ENCODE assay signal across 8 mouse cellular contexts in genomic region chr9:105642460-105643371, GRCm38 (mm10). TPM values are rescaled to one million over a fixed set of nuclear protein-coding genes. Genes with fewer than 3 reads are reported as not detected.
DNase-seq lines count a peak whose midpoint lies in the region; ATAC-seq and TF ChIP-seq lines count a peak whose summit lies in the region.

Gene Pik3r4 (plus strand): TSS chr9:105642978.

- ATAC-seq in Patski: peak; percentile 96
- ATAC-seq in hindbrain, embryonic 13.5 days (ENCODE audit: low FRiP score): peak; percentile 95

- peak within 1 kb of the TSS; percentile 79 for H3K27ac ChIP-seq in hindbrain, embryonic 13.5 days

- H3K9me3 ChIP-seq in hindbrain, embryonic 13.5 days: no peaks in the 10 kb centered on the region

- peak within 1 kb of the TSS; percentile 86 for H3K4me3 ChIP-seq in hindbrain, embryonic 13.5 days

- peak within 1 kb of the TSS; percentile 82 for H3K9ac ChIP-seq in hindbrain, embryonic 13.5 days

- CTCF ChIA-PET in Patski (lab: Charles Lee): interaction anchor here (0.6 kb wide), 1 partner anchor 146 kb away, joined by 3 read pairs; no protein-coding TSS in a partner anchor

- no peak for TF ChIP-seq CTCF in Patski (IDR thresholded peaks at IDR 0.05)

- peak; percentile 83 for DNase-seq in Patski (ENCODE audit: low read depth, low spot score)
- peak; percentile 84 to 89 for DNase-seq in cerebellum, postnatal 14 days
- DNase-seq in frontal cortex, postnatal 14 days (ENCODE audit: low spot score in 2 of 2): peak; percentile 71 to 76
- DNase-seq in layer of hippocampus, postnatal 25 days (ENCODE audit: extremely low spot score in 1 of 2, low spot score in 1 of 2): peak; percentile 63 to 65
- DNase-seq in lung, postnatal 25 days (ENCODE audit: low spot score): peak; percentile 94
- peak; percentile 97 for DNase-seq in retina, embryonic 14.5 days (ENCODE audit: low spot score)
- peak; percentile 77 for DNase-seq in thymus, postnatal 4 days

- H3K4me1 ChIP-seq in hindbrain, embryonic 13.5 days (replicated peaks): peaks cover 38% of the 10 kb centered on the region

- 6% methylated on average over 37 of the region's 37 CpGs for WGBS in hindbrain, embryonic 13.5 days

- H3K36me3 ChIP-seq in hindbrain, embryonic 13.5 days: peaks cover 23% of the 10 kb centered on the region

- in situ Hi-C loops in Patski (cut with MboI; ENCODE audit: low pct_unique_long_range_greater_than_20kb): no loop called here

- peak within 1 kb of the TSS; percentile 91 for H3K4me2 ChIP-seq in hindbrain, embryonic 13.5 days

- POLR2A ChIA-PET in Patski (lab: Charles Lee): interaction anchor here (0.7 kb wide), 1 partner anchor 148 kb away, joined by 3 read pairs; no protein-coding TSS in a partner anchor

- H3K27me3 ChIP-seq in Patski: no peaks in the 10 kb centered on the region
- no peaks in the 10 kb centered on the region for H3K27me3 ChIP-seq in hindbrain, embryonic 13.5 days

RNA-seq across cellular contexts. Expression of gene Pik3r4, which starts in this region (rescaled TPM):
- polyA plus RNA-seq in Patski (2021): 27.6 TPM
- polyA plus RNA-seq in hindbrain, embryonic 13.5 days (2015; fragmentation: Nextera tagmentation; extraction: Ambion mirVana): 18.8 and 20.0 TPM in 2 replicates
- total RNA-seq in layer of hippocampus, postnatal 25 days (2021): 10 to 100 TPM; 40.1 to 45.8 TPM

Comparison
In these comparisons a context has a peak if more than half of its experiments do, and no peak if none do; other contexts are left out.
1. Peak in every context shown above with its lines: DNase-seq, ATAC-seq, H3K4me3 ChIP-seq and H3K27ac ChIP-seq.